Mouse (Mus musculus): ENCODE measurements around the gene Usp5. TPM values are rescaled to one million over a fixed set of nuclear protein-coding genes. Genes with fewer than 3 reads are reported as not detected.

The Usp5 gene
- polyA plus RNA-seq, 1 experiment from 2014 or later, result 214 TPM

DNA sequence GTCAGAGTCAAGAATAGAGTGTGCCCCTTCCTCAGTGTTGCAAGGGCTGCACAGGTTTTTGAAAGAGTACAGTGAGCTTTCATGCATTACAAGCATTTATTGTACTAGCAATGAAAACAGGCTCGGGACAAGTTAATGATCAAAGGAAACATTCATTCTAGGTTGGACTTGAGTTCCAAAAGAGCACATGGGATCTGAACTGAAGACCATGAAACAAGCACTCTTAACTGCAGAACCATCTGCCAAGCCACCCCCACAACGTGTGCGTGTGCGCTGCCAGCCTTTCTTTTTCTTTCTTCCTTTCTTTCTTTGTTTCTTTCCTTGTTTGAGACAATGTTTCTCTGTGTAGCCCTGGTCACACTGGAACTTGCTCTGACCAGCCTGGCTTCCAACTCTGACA, 33.5 kb downstream of the Usp5 start:
- Histone ChIP-seq H3K4me1 (no peaks in the 10 kb centered on the region), H3K9ac (replicated peaks) (no peak overlapping the region), H3K27me3 (no peaks in the 10 kb centered on the region), H3K4me3 (no peak overlapping the region), H3K4me2 (replicated peaks) (no peak overlapping the region), H3K27ac (replicated peaks) (no peak overlapping the region), H3K36me3 (no peaks in the 10 kb centered on the region), H3K9me3 (no peaks in the 10 kb centered on the region)
- 76% methylated on average over 4 of the region's 4 CpGs for WGBS
- ATAC-seq (ENCODE audit: low FRiP score, low read depth), result no peak

GRCm38 (mm10) chr6:124791911-124792310, 37.4 kb downstream of the Usp5 start:
- H3K4me3 ChIP-seq, result no peak overlapping the region
- no peaks in the 10 kb centered on the region for H3K36me3 ChIP-seq
- no peaks in the 10 kb centered on the region for H3K9me3 ChIP-seq
- 86% methylated on average over 3 of the region's 3 CpGs for WGBS
- no peak overlapping the region for H3K4me2 ChIP-seq (replicated peaks)
- H3K9ac ChIP-seq (replicated peaks), result no peak overlapping the region
- no peak overlapping the region for H3K27ac ChIP-seq (replicated peaks)
- ATAC-seq (ENCODE audit: low FRiP score, low read depth), result no peak
- H3K4me1 ChIP-seq, result no peaks in the 10 kb centered on the region
- no peaks in the 10 kb centered on the region for H3K27me3 ChIP-seq

GRCm38 (mm10) chr6:124790121-124790520, 39.2 kb downstream of the Usp5 start:
- no peak overlapping the region for H3K4me3 ChIP-seq
- H3K9ac ChIP-seq (replicated peaks), result no peak overlapping the region
- no peaks in the 10 kb centered on the region for H3K9me3 ChIP-seq
- no peaks in the 10 kb centered on the region for H3K36me3 ChIP-seq
- no peaks in the 10 kb centered on the region for H3K27me3 ChIP-seq
- WGBS, result 75% methylated on average over 4 of the region's 4 CpGs
- ATAC-seq (ENCODE audit: low FRiP score, low read depth), result no peak
- no peaks in the 10 kb centered on the region for H3K4me1 ChIP-seq
- H3K27ac ChIP-seq (replicated peaks), result no peak overlapping the region
- no peak overlapping the region for H3K4me2 ChIP-seq (replicated peaks)

- Histone ChIP-seq H3K4me2 (replicated peaks) (no peak overlapping the region), H3K36me3 (no peaks in the 10 kb centered on the region), H3K27me3 (no peaks in the 10 kb centered on the region), H3K9ac (replicated peaks) (no peak overlapping the region), H3K4me1 (no peaks in the 10 kb centered on the region), H3K9me3 (no peaks in the 10 kb centered on the region), H3K27ac (replicated peaks) (no peak overlapping the region), H3K4me3 (no peak overlapping the region)
- no peak for ATAC-seq (ENCODE audit: low FRiP score, low read depth)
- 79% methylated on average over 4 of the region's 4 CpGs for WGBS
Observed at GRCm38 (mm10) chr6:124789519-124789918, 39.8 kb downstream of the Usp5 start.

DNA sequence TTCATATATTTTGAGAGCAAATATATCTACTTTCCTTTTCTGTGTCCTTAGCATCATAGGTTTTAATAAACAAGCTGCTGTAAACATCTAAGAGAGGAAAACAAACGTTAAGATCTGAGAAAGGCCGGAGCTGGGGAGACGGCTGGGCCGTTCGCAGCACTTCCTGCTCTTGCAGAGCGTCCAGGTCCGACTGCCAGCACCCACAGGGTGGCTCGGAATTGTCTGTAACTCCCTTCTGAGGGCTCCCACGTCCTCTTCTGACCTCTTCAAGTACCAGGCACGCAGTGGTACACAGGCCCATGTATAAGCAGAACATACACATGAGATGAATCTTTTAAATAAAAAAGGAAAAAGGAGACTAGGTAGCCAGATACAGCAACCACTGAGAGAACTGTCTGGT, 41.6 kb downstream of the Usp5 start:
- Histone ChIP-seq H3K4me2 (replicated peaks) (no peak overlapping the region), H3K36me3 (no peaks in the 10 kb centered on the region), H3K9me3 (no peaks in the 10 kb centered on the region), H3K9ac (replicated peaks) (no peak overlapping the region), H3K27me3 (no peaks in the 10 kb centered on the region), H3K27ac (replicated peaks) (no peak overlapping the region), H3K4me3 (no peak overlapping the region), H3K4me1 (no peaks in the 10 kb centered on the region)
- no peak for ATAC-seq (ENCODE audit: low FRiP score, low read depth)
- 81% methylated on average over 10 of the region's 10 CpGs for WGBS

GRCm38 (mm10) chr6:124786756-124787420, 42.4 kb downstream of the Usp5 start:
- H3K27me3 ChIP-seq, result no peaks in the 10 kb centered on the region
- no peak for ATAC-seq (ENCODE audit: low FRiP score, low read depth)
- no peak overlapping the region for H3K4me2 ChIP-seq (replicated peaks)
- no peaks in the 10 kb centered on the region for H3K36me3 ChIP-seq
- H3K27ac ChIP-seq (replicated peaks), result no peak overlapping the region
- no peaks in the 10 kb centered on the region for H3K9me3 ChIP-seq
- 0 out of 2 replicates have a peak, but pooled peaks cover 4% of the 10 kb centered on the region for H3K4me1 ChIP-seq
- H3K9ac ChIP-seq (replicated peaks), result no peak overlapping the region
- WGBS, result 54% methylated on average over 8 of the region's 8 CpGs
- no peak overlapping the region for H3K4me3 ChIP-seq

GRCm38 (mm10) chr6:124782436-124782835, 46.8 kb downstream of the Usp5 start:
- Histone ChIP-seq H3K9ac (replicated peaks) (no peak overlapping the region), H3K4me3 (no peak overlapping the region), H3K27ac (replicated peaks) (no peak overlapping the region), H3K36me3 (no peaks in the 10 kb centered on the region), H3K9me3 (no peaks in the 10 kb centered on the region), H3K27me3 (peaks cover 24% of the 10 kb centered on the region), H3K4me1 (peaks cover 15% of the 10 kb centered on the region), H3K4me2 (replicated peaks) (no peak overlapping the region)
- ATAC-seq (ENCODE audit: low FRiP score, low read depth), result no peak
- 26% methylated on average over 6 of the region's 6 CpGs for WGBS

- ATAC-seq (ENCODE audit: low FRiP score, low read depth), result no peak
- whole genome bisulfite sequencing, result 85% methylated on average over 7 of the region's 7 CpGs
- no peaks in the 10 kb centered on the region for H3K36me3 ChIP-seq
Observed at GRCm38 (mm10) chr6:124780917-124781316, 48.4 kb downstream of the Usp5 start.

DNA sequence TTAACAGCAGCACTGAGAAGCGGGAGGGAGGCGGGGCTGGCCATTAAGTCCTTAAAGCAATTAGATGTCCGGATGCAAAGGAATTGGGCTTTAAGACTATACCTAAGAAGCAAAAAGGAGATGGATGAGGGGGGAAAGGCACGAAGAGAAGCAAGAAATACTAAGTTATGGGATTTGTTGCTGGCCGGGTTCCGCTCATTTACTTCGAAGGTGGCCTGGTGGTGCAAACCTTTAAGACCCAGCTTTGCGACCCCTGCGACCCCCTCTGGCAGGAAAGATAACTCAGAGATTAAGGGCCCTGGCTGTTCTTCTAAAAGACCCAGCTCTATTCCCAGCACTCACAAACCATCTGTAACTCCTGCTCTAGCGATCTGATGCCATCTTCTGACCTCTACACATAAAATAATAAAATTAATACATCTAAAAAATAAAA, 49.3 kb downstream of the Usp5 start:
- no peaks in the 10 kb centered on the region for H3K9me3 ChIP-seq
- peak overlapping the region; percentile 34 for H3K4me3 ChIP-seq
- peaks cover 24% of the 10 kb centered on the region for H3K27me3 ChIP-seq
- H3K4me2 ChIP-seq (replicated peaks), result peak overlapping the region; percentile 58
- no peak overlapping the region for H3K27ac ChIP-seq (replicated peaks)
- H3K4me1 ChIP-seq, result peaks cover 15% of the 10 kb centered on the region
- no peak for ATAC-seq (ENCODE audit: low FRiP score, low read depth)
- H3K9ac ChIP-seq (replicated peaks), result peak overlapping the region; percentile 43; the same call in 1 of the 2 replicates
- no peaks in the 10 kb centered on the region for H3K36me3 ChIP-seq
- 4% methylated on average over 10 of the region's 10 CpGs for WGBS

More at GRCm38 (mm10) chr6:124780917-124781316, 48.4 kb downstream of the Usp5 start:
- H3K27ac ChIP-seq (replicated peaks), result no peak overlapping the region
- no peak overlapping the region for H3K9ac ChIP-seq (replicated peaks)
- H3K4me1 ChIP-seq, result peaks cover 15% of the 10 kb centered on the region
- H3K9me3 ChIP-seq, result no peaks in the 10 kb centered on the region
- no peak overlapping the region for H3K4me2 ChIP-seq (replicated peaks)
- H3K4me3 ChIP-seq, result no peak overlapping the region
- H3K27me3 ChIP-seq, result peaks cover 24% of the 10 kb centered on the region

- Histone ChIP-seq H3K27ac (replicated peaks) (no peak within 1 kb of the TSS), H3K9me3 (no peaks in the 10 kb centered on the region), H3K9ac (replicated peaks) (peak within 1 kb of the TSS; percentile 43; the same call in 1 of the 2 replicates), H3K4me3 (peak within 1 kb of the TSS; percentile 34), H3K36me3 (no peaks in the 10 kb centered on the region), H3K4me2 (replicated peaks) (peak within 1 kb of the TSS; percentile 58), H3K4me1 (peaks cover 15% of the 10 kb centered on the region), H3K27me3 (peaks cover 24% of the 10 kb centered on the region)
- ATAC-seq (ENCODE audit: low FRiP score, low read depth), result peak; percentile 53; the same call in 1 of the 2 replicates
- WGBS, result 3% methylated on average over 23 of the region's 23 CpGs
Observed at GRCm38 (mm10) chr6:124779222-124779983, 49.9 kb downstream of the Usp5 start, which contains the start of gene Lrrc23. Gene Lrrc23, minus strand, starts transcription at chr6:124779727.

GRCm38 (mm10) chr6:124770511-124770910, 58.8 kb downstream of the Usp5 start:
- no peaks in the 10 kb centered on the region for H3K36me3 ChIP-seq
- peaks cover 53% of the 10 kb centered on the region for H3K27me3 ChIP-seq
- H3K9ac ChIP-seq (replicated peaks), result no peak overlapping the region
- 88% methylated on average over 15 of the region's 15 CpGs for WGBS
- no peak overlapping the region for H3K4me3 ChIP-seq
- peaks cover 25% of the 10 kb centered on the region for H3K4me1 ChIP-seq
- no peaks in the 10 kb centered on the region for H3K9me3 ChIP-seq
- H3K4me2 ChIP-seq (replicated peaks), result no peak overlapping the region
- no peak for ATAC-seq (ENCODE audit: low FRiP score, low read depth)
- H3K27ac ChIP-seq (replicated peaks), result no peak overlapping the region

DNA sequence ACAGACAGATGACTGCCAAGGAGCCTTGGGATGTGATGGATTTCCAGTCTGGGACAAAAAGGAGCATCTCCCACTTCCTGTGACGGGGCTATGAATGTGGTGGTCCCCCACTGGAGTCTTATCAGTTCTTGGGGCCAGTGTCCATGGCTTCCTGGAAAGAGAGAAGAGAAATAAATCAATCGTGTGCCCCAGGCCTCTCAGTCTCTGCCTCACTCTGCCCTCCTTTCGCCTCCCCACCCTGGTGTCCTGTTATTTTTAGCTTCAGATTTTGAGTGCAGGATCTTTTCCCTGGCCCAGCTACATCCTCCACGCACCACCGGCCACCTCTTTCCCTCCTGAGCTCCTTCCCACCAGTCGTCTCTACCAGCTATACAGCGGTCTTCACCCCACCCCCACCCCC, 59.3 kb downstream of the Usp5 start:
- WGBS, result 62% methylated on average over 7 of the region's 7 CpGs

More for the DNA sequence above, 59.3 kb downstream of the Usp5 start:
- peaks cover 53% of the 10 kb centered on the region for H3K27me3 ChIP-seq
- peak overlapping the region; percentile 57 for H3K9ac ChIP-seq (replicated peaks)
- no peak overlapping the region for H3K27ac ChIP-seq (replicated peaks)
- H3K9me3 ChIP-seq, result no peaks in the 10 kb centered on the region
- peak overlapping the region; percentile 50 for H3K4me3 ChIP-seq
- no peaks in the 10 kb centered on the region for H3K36me3 ChIP-seq
- peaks cover 25% of the 10 kb centered on the region for H3K4me1 ChIP-seq
- no peak for ATAC-seq (ENCODE audit: low FRiP score, low read depth)
- H3K4me2 ChIP-seq (replicated peaks), result peak overlapping the region; percentile 84

Data from midbrain, embryonic 12.5 days (tissue).